Mouse (Mus musculus) liver, embryonic 16.5 days (tissue): ENCODE measurements around the gene Samd4b. TPM values are rescaled to one million over a fixed set of nuclear protein-coding genes. Genes with fewer than 3 reads are reported as not detected.
A peak's percentile ranks its signal among the peaks of the same experiment; 100 is the strongest.
"Not testable (repeated sequence)": the region's sequence is repeated elsewhere in the genome, so short reads cannot be mapped to it uniquely, and the experiment has no call there.

ENCODE experiments used
- ATAC-seq: fragments of 200-750 bp; cut with Nextera tagmentation; 2 replicates; pipeline ENCODE4 v1.8.0; 2017; ENCODE audit warnings: low read depth, mild to moderate bottlenecking, moderate number of reproducible peaks, moderate library complexity
- H3K27ac ChIP-seq: fragments of 300-500 bp; sonication (generic); 2 replicates; pipeline ENCODE4 v1.5.1; 2014; ENCODE audit warnings: mild to moderate bottlenecking, low read length
- H3K27me3 ChIP-seq: fragments of 300-500 bp; sonication (generic); 2 replicates; pipeline ENCODE4 v1.6.1; 2014; ENCODE audit warnings: low read depth, low read length, mixed read lengths; ENCODE audit not compliant: control insufficient read depth, insufficient read depth
- H3K36me3 ChIP-seq: fragments of 300-500 bp; sonication (generic); 2 replicates; pipeline ENCODE4 v1.6.1; 2014; ENCODE audit warnings: mild to moderate bottlenecking; ENCODE audit not compliant: control insufficient read depth, insufficient read depth
- H3K4me1 ChIP-seq: fragments of 300-500 bp; sonication (generic); 2 replicates; pipeline ENCODE4 v1.6.1; 2014; ENCODE audit warnings: low read depth, low read length, mixed read lengths; ENCODE audit not compliant: control insufficient read depth
- H3K4me2 ChIP-seq: fragments of 300-500 bp; sonication (generic); 2 replicates; pipeline ENCODE4 v1.6.1; 2014; ENCODE audit warnings: low read depth, low read length, mixed read lengths
- H3K4me3 ChIP-seq: fragments of 300-500 bp; sonication (generic); 2 replicates; pipeline ENCODE4 v1.5.1; 2014; ENCODE audit warnings: low read depth, mild to moderate bottlenecking, low read length
- H3K9ac ChIP-seq: fragments of 300-500 bp; sonication (generic); 2 replicates; pipeline ENCODE4 v1.6.1; 2014; ENCODE audit warnings: low read depth, low read length
- H3K9me3 ChIP-seq: fragments of 300-500 bp; sonication (generic); replicated peaks from 2 replicates; pipeline ENCODE4 v1.6.1; 2016; ENCODE audit warnings: low read length; ENCODE audit not compliant: control insufficient read depth
- WGBS: fragments of 180-500 bp; shearing (Covaris S2); extraction: QIAGEN DNeasy Blood & Tissue Kit; methylation state at CpG from one replicate; pipeline ENCODE4 v1.1.7; 2014; ENCODE audit not compliant: insufficient replicate concordance; 5-methylcytosine and 5-hydroxymethylcytosine counted together
- polyA plus RNA-seq: library from polyadenylated mRNA; unstranded; fragments of >200 nt; fragmentation: Nextera tagmentation; extraction: Ambion mirVana; gene quantifications from 2 replicates; pipeline ENCODE4 v1.2.1, GENCODE M21; 2015

Gene Samd4b
- polyA plus RNA-seq, 1 experiment from 2014 or later, result 3.5 TPM

- H3K9ac ChIP-seq, result no peak overlapping the region
- no peaks in the 10 kb centered on the region for H3K9me3 ChIP-seq
- ATAC-seq, result no peak
- no peak overlapping the region for H3K4me3 ChIP-seq
- no peaks in the 10 kb centered on the region for H3K36me3 ChIP-seq
- WGBS, result 18% methylated on average over 14 of the region's 14 CpGs
- no peak overlapping the region for H3K27ac ChIP-seq
- no peaks in the 10 kb centered on the region for H3K4me1 ChIP-seq
- H3K4me2 ChIP-seq, result no peak overlapping the region
- peaks cover 36% of the 10 kb centered on the region for H3K27me3 ChIP-seq
Observed at GRCm38 (mm10) chr7:28545048-28545890, 52.7 kb downstream of the Samd4b start.

GRCm38 (mm10) chr7:28544051-28544601 lies 53.8 kb downstream of the Samd4b start:
- 12% methylated on average over 25 of the region's 27 CpGs for WGBS
- peak; percentile 68 for ATAC-seq
- peaks cover 36% of the 10 kb centered on the region for H3K27me3 ChIP-seq
- H3K36me3 ChIP-seq, result no peaks in the 10 kb centered on the region
- peak overlapping the region; percentile 43 for H3K4me2 ChIP-seq
- H3K9ac ChIP-seq, result no peak overlapping the region
- H3K27ac ChIP-seq, result no peak overlapping the region
- H3K9me3 ChIP-seq, result no peaks in the 10 kb centered on the region
- no peaks in the 10 kb centered on the region for H3K4me1 ChIP-seq
- no peak overlapping the region for H3K4me3 ChIP-seq

- 56% methylated on average over 4 of the region's 4 CpGs for WGBS
- Histone ChIP-seq H3K4me1 (no peaks in the 10 kb centered on the region), H3K27me3 (peaks cover 14% of the 10 kb centered on the region), H3K9me3 (no peaks in the 10 kb centered on the region), H3K4me2 (no peak within 1 kb of the TSS), H3K36me3 (no peaks in the 10 kb centered on the region), H3K9ac (no peak within 1 kb of the TSS), H3K27ac (no peak within 1 kb of the TSS), H3K4me3 (no peak within 1 kb of the TSS)
- ATAC-seq, result no peak
Observed at GRCm38 (mm10) chr7:28540526-28540925, 57.4 kb downstream of the Samd4b start, which contains the start of gene Sycn. Sycn (plus strand) TSS chr7:28540885.

- not testable (repeated sequence) for H3K27ac ChIP-seq, ATAC-seq, H3K27me3 ChIP-seq, H3K9ac ChIP-seq, H3K36me3 ChIP-seq, H3K4me1 ChIP-seq, H3K4me3 ChIP-seq, H3K9me3 ChIP-seq, H3K4me2 ChIP-seq
- 67% methylated on average over 6 of the region's 6 CpGs for WGBS
Observed at GRCm38 (mm10) chr7:28538886-28539285, 59.1 kb downstream of the Samd4b start.

- WGBS, result 74% methylated on average over 8 of the region's 8 CpGs
- no peak for ATAC-seq
- no peak overlapping the region for H3K27ac ChIP-seq
Observed at GRCm38 (mm10) chr7:28532005-28532404, 65.9 kb downstream of the Samd4b start.

GRCm38 (mm10) chr7:28527922-28528719 lies 69.8 kb downstream of the Samd4b start:
- H3K4me3 ChIP-seq, result no peak overlapping the region
- no peak overlapping the region for H3K27ac ChIP-seq
- H3K9me3 ChIP-seq, result no peaks in the 10 kb centered on the region
- H3K27me3 ChIP-seq, result no peaks in the 10 kb centered on the region
- 0 out of 2 replicates have a peak overlapping the region, but pooled peaks have one; percentile 19 for H3K4me2 ChIP-seq
- peak; percentile 64 for ATAC-seq
- H3K36me3 ChIP-seq, result no peaks in the 10 kb centered on the region
- H3K9ac ChIP-seq, result no peak overlapping the region
- H3K4me1 ChIP-seq, result no peaks in the 10 kb centered on the region
- 3% methylated on average over 19 of the region's 19 CpGs for WGBS

More at GRCm38 (mm10) chr7:28532005-28532404, 65.9 kb downstream of the Samd4b start:
- Histone ChIP-seq H3K9me3 (no peaks in the 10 kb centered on the region), H3K36me3 (no peaks in the 10 kb centered on the region), H3K4me3 (no peak overlapping the region), H3K27me3 (no peaks in the 10 kb centered on the region), H3K4me1 (no peaks in the 10 kb centered on the region), H3K4me2 (no peak overlapping the region), H3K9ac (no peak overlapping the region)

GRCm38 (mm10) chr7:28522536-28522935 lies 75.4 kb downstream of the Samd4b start, which contains the start of gene Ifnl3:
Ifnl3 (plus strand) TSS chr7:28522836.
- not testable (repeated sequence) for H3K9me3 ChIP-seq, ATAC-seq, H3K36me3 ChIP-seq, H3K4me1 ChIP-seq, H3K4me2 ChIP-seq, H3K4me3 ChIP-seq, H3K27me3 ChIP-seq, H3K27ac ChIP-seq, H3K9ac ChIP-seq
- WGBS, result 61% methylated on average over 5 of the region's 6 CpGs

- ATAC-seq, result no peak
- no peaks in the 10 kb centered on the region for H3K9me3 ChIP-seq
- no peak overlapping the region for H3K9ac ChIP-seq
- no peak overlapping the region for H3K4me2 ChIP-seq
- H3K27me3 ChIP-seq, result no peaks in the 10 kb centered on the region
- no peaks in the 10 kb centered on the region for H3K4me1 ChIP-seq
- 55% methylated on average over 8 of the region's 8 CpGs for WGBS
- no peak overlapping the region for H3K27ac ChIP-seq
- H3K4me3 ChIP-seq, result no peak overlapping the region
- no peaks in the 10 kb centered on the region for H3K36me3 ChIP-seq
Observed at GRCm38 (mm10) chr7:28511441-28511840, 86.5 kb downstream of the Samd4b start.
